Mouse (Mus musculus) heart, postnatal 25 days (tissue): ENCODE measurements at regions not wholly inside any gene's neighbourhood (a gene's known extent, or its start where the extent isn't known, plus 50 kb on each side); places are given as distances from the start of the nearest gene placed in this dataset.
"Not testable (repeated sequence)": the region's sequence is repeated elsewhere in the genome, so short reads cannot be mapped to it uniquely, and the experiment has no call there.

Experiments used
- DNase-seq: peaks from one replicate; pipeline ENCODE4 v3.0.0; 2022; ENCODE audit warnings: low spot score
- intact Hi-C: fragments of 180-260 bp; cut with DNase I; formaldehyde crosslinking; loops from one replicate; pipeline ENCODE4 v1.15.1; 2025

GRCm38 (mm10) chr4:131438883-131439282, 399.2 kb downstream of the Ptpru start:
- DNase-seq = no peak
- intact Hi-C loops = no loop called here

GRCm38 (mm10) chr4:131440845-131441244, 397.2 kb downstream of the Ptpru start:
- intact Hi-C loops = no loop called here
- no peak for DNase-seq

GRCm38 (mm10) chr4:131443518-131443917, 394.6 kb downstream of the Ptpru start:
- intact Hi-C loops = no loop called here
- no peak for DNase-seq

GRCm38 (mm10) chr4:131450296-131450695, 387.8 kb downstream of the Ptpru start:
- DNase-seq, intact Hi-C loops: not testable (repeated sequence)

GRCm38 (mm10) chr4:131457551-131457950, 380.5 kb downstream of the Ptpru start:
- intact Hi-C loops = no loop called here
- no peak for DNase-seq

- no peak for DNase-seq
- intact Hi-C loops = no loop called here
These were observed 378.3 kb downstream of the Ptpru start for GRCm38 (mm10) chr4:131459746-131460145.

- intact Hi-C loops = no loop called here
These were observed 376.8 kb downstream of the Ptpru start for GRCm38 (mm10) chr4:131461312-131461711.

GRCm38 (mm10) chr4:131461728-131462127, 376.4 kb downstream of the Ptpru start:
- DNase-seq = no peak
- intact Hi-C loops = no loop called here

More at GRCm38 (mm10) chr4:131461312-131461711, 376.8 kb downstream of the Ptpru start:
- DNase-seq = no peak

- no peak for DNase-seq
- intact Hi-C loops = no loop called here
These were observed 363.1 kb downstream of the Ptpru start for GRCm38 (mm10) chr4:131475023-131475422.

GRCm38 (mm10) chr4:131478923-131479322, 359.2 kb downstream of the Ptpru start:
- intact Hi-C loops = no loop called here
- DNase-seq = no peak

GRCm38 (mm10) chr4:131483958-131484605, 354.0 kb downstream of the Ptpru start:
- DNase-seq = no peak
- intact Hi-C loops = no loop called here

GRCm38 (mm10) chr4:131484607-131485111, 353.4 kb downstream of the Ptpru start:
- no peak for DNase-seq
- intact Hi-C loops = no loop called here

- intact Hi-C loops = no loop called here
- no peak for DNase-seq
These were observed 352.8 kb downstream of the Ptpru start for GRCm38 (mm10) chr4:131485126-131485825.

GRCm38 (mm10) chr4:131486821-131487220, 351.3 kb downstream of the Ptpru start:
- DNase-seq = peak; percentile 10
- intact Hi-C loops = no loop called here

GRCm38 (mm10) chr4:131488246-131488645, 349.8 kb downstream of the Ptpru start:
- no peak for DNase-seq
- intact Hi-C loops = no loop called here

- intact Hi-C loops = no loop called here
- no peak for DNase-seq
These were observed 349.0 kb downstream of the Ptpru start for GRCm38 (mm10) chr4:131489056-131489455.

- DNase-seq = no peak
- intact Hi-C loops = no loop called here
These were observed 346.1 kb downstream of the Ptpru start for GRCm38 (mm10) chr4:131491960-131492359.

- intact Hi-C loops = no loop called here
- DNase-seq = no peak
These were observed 344.4 kb downstream of the Ptpru start for GRCm38 (mm10) chr4:131493726-131494125.

GRCm38 (mm10) chr4:131496900-131497299, 341.2 kb downstream of the Ptpru start:
- no peak for DNase-seq
- intact Hi-C loops = no loop called here

GRCm38 (mm10) chr4:131500928-131501650, 337.0 kb downstream of the Ptpru start:
- no peak for DNase-seq
- intact Hi-C loops = no loop called here

- no peak for DNase-seq
- intact Hi-C loops = no loop called here
These were observed 329.9 kb downstream of the Ptpru start for GRCm38 (mm10) chr4:131508154-131508553.
